Mouse (Mus musculus): ENCODE data around the gene Mettl7b. TPM values are rescaled to one million over a fixed set of nuclear protein-coding genes. Genes with fewer than 3 reads are reported as not detected.
"Not testable (repeated sequence)": the region's sequence is repeated elsewhere in the genome, so short reads cannot be mapped to it uniquely, and the experiment has no call there.

The Mettl7b gene
- 0.66 and 0.77 TPM in 2 replicates for polyA plus RNA-seq (2012; rRNA removed)

DNA sequence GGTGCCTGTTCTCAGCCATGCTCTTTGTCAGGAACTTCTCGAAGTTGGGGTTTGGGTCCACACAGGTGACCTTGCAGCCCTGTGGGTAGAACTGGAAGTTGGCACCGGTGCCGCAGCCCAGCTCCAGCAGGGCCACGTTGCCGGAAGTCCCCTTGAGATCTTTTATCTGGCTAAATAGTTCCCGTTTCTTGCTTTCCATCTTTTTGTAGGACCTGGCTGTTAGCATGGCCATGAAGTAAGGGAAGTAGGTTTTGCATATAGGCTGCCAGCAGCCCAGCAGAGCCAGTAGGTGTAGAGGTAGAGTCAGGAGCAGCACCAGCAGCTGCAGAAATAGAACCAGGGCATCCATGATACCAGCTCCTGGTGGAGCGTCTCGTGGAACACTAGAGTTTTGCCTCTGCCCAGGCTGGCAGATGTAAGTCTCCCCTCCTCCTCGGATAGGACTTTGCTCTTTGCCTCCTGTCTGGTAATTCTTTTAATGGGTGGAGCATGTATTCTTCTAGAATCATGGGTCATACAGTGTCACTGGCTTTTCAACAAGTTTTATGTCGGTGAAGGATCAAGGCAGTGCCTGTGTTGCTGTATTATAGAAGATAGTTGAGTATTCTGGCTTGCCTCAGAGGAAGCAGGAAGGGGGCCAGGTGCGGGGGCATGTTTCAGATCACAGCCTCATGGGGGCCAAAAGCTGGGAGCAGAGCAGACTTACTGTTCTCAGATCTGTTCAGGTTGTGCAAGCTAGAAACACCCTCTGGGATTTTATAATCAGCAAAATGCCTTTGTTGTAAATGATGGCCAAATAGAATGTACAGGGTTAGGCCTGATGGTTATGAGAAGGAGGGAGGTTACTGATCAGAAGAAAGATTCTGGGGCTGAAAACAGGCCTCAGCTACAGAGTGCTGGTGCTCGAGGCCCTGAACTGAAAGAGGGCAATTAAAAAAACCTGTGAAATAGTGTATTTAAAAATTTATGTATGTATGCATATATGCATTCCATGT lies at the start of gene Mettl7b:
Gene Mettl7b, minus strand, starts transcription at position 399 of the 995 bp plus-strand sequence.
- DNase-seq: no peak

DNA sequence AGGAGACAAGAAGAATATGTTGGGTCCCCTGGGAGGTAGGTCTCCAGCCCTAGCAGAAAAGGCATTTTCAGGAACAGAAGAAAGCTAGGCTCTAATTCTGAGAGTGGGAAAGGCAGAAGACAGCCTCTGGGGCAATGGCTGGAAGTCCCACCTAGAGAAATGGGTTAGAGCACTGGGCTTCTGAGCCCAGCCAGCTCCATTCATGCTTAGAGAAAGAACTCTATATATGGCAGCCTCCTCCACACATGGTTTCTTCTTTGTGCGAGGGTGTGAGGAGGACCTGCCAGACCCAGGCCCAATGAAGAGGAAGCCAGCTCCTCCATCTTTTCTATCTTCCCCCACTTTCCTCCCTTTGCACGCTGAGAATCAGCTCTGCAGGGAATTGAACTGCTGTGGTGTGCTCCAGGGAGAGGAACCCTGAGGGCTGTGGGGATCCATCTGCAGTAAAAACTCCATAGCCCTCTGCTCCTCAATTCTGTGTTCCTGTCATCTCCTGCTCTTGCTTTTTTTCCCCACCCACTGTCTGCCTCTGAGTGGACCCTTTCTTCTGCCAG lies 49.6 kb upstream of the Mettl7b start, which contains the start of gene Olfr763:
Gene Olfr763, plus strand, starts transcription at position 504 of the 554 bp plus-strand sequence.
- TF ChIP-seq CTCF (IDR thresholded peaks at IDR 0.05; ENCODE audit: insufficient read depth, low read length) (no peak), POLR2A (IDR thresholded peaks at IDR 0.05; ENCODE audit: borderline replicate concordance, extremely low read depth, low read depth, low read length) (no peak)
- 71% methylated on average over 2 of the region's 2 CpGs for WGBS
- Histone ChIP-seq H3K4me1 (ENCODE audit: control insufficient read depth, insufficient read depth, low read length) (no peaks in the 10 kb centered on the region), H3K4me3 (replicated peaks; ENCODE audit: extremely low read depth, low read depth, low read length) (no peak within 1 kb of the TSS)
- DNase-seq: no peak

More for the DNA sequence above, at the start of gene Mettl7b:
- no peak for TF ChIP-seq POLR2A (IDR thresholded peaks at IDR 0.05; ENCODE audit: borderline replicate concordance, extremely low read depth, low read depth, low read length)
- no peak for TF ChIP-seq CTCF (IDR thresholded peaks at IDR 0.05; ENCODE audit: insufficient read depth, low read length)
- no peak within 1 kb of the TSS for H3K4me3 ChIP-seq (replicated peaks; ENCODE audit: extremely low read depth, low read depth, low read length)
- H3K4me1 ChIP-seq (ENCODE audit: control insufficient read depth, insufficient read depth, low read length): no peaks in the 10 kb centered on the region
- 73% methylated on average over 12 of the region's 12 CpGs for WGBS

DNA sequence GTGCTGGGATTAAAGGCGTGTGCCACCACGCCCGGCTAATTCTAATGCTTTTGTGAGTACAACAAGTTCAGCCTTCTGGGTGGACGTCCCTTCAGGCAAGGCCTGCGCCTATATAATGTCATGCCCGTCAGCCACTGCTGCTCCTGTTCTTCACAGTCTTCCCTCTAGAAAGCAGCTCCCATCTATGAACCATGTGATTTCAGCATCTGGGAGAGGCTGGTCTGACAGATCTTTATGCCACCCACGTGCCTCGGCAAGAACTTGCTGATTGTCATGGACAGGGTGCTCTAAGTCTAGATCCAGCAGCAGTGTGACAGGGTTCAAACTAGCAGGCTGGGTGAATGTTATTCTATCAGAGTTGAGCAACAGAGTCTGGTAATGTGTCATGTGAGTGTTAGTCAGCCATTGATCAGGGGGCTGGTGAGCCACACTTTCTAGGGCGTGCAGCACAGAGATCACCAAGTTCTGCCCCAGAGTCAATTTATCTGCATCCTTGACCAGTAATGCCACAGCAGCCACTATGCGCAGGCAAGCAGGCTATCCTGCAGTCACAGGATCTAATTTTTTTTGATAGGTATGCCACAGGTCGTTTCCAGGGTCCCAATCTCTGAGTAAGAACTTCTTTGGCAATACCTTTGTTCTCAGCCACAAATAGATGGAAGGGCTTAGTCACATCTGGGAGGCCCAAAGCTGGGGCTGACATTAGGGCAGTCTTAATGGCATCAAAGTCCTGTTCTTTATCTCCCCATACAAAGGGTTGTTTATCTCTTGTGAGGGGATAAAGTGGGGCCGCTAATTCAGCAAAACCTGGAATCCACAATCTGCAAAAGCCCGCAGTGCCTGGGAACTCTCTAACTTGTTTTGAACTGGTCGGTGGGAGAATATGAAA lies 43.5 kb upstream of the Mettl7b start:
- Histone ChIP-seq H3K4me3 (replicated peaks; ENCODE audit: extremely low read depth, low read depth, low read length) (no peak overlapping the region), H3K4me1 (ENCODE audit: control insufficient read depth, insufficient read depth, low read length) (no peaks in the 10 kb centered on the region)
- TF ChIP-seq POLR2A (IDR thresholded peaks at IDR 0.05; ENCODE audit: borderline replicate concordance, extremely low read depth, low read depth, low read length): no peak
- no peak for TF ChIP-seq CTCF (IDR thresholded peaks at IDR 0.05; ENCODE audit: insufficient read depth, low read length)
- no peak for DNase-seq
- 73% methylated on average over 14 of the region's 14 CpGs for WGBS

DNA sequence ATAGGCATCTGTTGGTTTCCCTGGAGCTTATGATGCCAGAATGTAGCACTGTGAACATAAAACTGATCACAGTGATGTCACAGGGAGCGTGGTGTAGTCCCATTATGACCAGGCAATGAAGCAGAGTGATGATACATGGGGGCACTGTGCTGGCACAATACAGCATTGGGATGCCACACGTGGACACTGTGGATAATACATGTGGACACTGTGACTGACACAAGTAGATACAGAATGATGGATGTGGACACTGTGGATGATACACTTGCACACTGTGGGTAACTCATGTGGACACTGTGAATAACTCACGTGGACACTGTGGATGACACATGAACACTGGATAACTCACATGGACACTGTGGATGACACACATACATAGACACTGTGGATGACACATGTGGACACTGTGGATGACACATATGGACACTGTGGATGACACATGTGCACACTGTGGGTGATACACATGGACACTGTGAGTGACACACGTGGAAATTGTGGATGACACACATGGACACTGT lies 35.8 kb upstream of the Mettl7b start:
- WGBS: 71% methylated on average over 4 of the region's 4 CpGs
- Histone ChIP-seq H3K4me3 (replicated peaks; ENCODE audit: extremely low read depth, low read depth, low read length) (no peak overlapping the region), H3K4me1 (ENCODE audit: control insufficient read depth, insufficient read depth, low read length) (no peaks in the 10 kb centered on the region)
- no peak for DNase-seq
- TF ChIP-seq POLR2A (IDR thresholded peaks at IDR 0.05; ENCODE audit: borderline replicate concordance, extremely low read depth, low read depth, low read length): no peak
- TF ChIP-seq CTCF (IDR thresholded peaks at IDR 0.05; ENCODE audit: insufficient read depth, low read length): no peak

DNA sequence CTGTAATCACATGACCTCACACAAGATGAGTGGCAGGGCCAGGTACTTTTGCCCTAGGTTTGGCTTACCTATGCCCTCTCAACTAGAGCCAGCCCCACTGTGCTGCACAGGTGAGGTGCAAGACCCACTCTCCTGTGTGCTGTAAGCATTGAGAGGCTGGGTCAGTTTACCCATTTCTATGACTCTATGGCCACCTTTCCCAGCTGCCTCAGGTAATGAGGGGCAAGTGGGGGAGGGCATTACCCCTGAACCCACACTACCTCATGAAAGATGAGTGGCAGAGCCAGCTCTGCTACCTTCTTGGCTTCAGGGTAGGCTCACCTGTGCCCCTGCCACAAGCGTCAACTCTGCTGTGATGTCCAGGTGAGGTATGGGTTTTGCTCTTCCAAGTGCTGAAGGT lies 35.0 kb upstream of the Mettl7b start:
- no peak overlapping the region for H3K4me3 ChIP-seq (replicated peaks; ENCODE audit: extremely low read depth, low read depth, low read length)
- DNase-seq: no peak
- 97% methylated on average over 1 of the region's 1 CpGs for WGBS
- H3K4me1 ChIP-seq (ENCODE audit: control insufficient read depth, insufficient read depth, low read length): no peaks in the 10 kb centered on the region
- TF ChIP-seq POLR2A (IDR thresholded peaks at IDR 0.05; ENCODE audit: borderline replicate concordance, extremely low read depth, low read depth, low read length): no peak
- no peak for TF ChIP-seq CTCF (IDR thresholded peaks at IDR 0.05; ENCODE audit: insufficient read depth, low read length)

DNA sequence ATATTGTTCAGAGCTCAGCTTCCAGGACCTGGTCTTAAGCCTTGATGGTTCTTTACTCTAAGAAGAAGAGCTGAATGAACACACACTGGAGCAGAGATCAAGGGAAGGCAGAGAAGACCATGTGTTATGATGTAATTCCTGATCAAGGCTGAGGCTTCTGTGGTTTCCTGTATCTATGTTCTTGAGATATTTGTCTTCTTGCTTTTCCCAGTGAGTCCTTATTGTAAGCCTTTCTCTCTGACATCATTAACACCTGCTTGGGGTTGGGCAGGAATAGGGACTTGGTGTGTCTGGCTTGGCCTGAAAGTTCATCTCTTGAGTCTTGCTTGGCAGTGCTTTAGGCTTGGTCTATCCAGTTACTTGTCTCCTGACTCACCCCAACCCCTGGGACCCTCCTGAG lies 30.2 kb upstream of the Mettl7b start:
- DNase-seq: no peak
- TF ChIP-seq POLR2A (IDR thresholded peaks at IDR 0.05; ENCODE audit: borderline replicate concordance, extremely low read depth, low read depth, low read length) (no peak), CTCF (IDR thresholded peaks at IDR 0.05; ENCODE audit: insufficient read depth, low read length) (no peak)
- Histone ChIP-seq H3K4me3 (replicated peaks; ENCODE audit: extremely low read depth, low read depth, low read length) (no peak overlapping the region), H3K4me1 (ENCODE audit: control insufficient read depth, insufficient read depth, low read length) (no peaks in the 10 kb centered on the region)

DNA sequence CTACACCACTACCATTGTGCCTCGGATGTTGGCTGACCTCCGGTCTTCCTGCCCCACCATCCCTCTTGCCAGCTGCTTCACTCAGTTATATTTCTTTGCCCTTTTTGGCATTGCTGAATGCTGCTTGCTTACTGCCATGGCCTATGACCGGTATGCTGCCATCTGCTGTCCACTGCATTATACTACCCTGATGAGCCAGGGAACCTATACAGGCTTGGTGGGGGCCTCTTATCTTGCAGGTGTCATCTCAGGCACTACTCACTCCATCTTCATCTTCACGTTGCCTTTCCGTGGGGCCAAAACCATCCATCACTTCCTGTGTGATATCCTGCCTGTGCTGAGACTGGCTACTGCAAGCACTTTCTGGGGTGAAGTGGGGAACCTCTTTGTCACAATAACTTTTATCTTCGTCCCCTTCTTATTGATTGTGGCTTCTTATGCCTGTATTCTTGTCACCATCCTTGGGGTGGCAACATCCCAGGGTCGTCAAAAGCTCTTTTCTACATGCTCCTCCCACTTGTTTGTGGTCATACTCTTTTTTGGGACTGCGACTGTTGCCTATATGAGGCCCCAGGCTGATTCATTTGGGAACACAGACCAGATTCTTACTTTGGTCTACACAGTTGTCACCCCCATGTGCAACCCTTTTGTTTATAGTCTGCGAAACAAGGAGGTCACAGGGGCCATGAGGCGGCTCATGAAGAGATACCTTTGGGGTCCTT lies 29.5 kb upstream of the Mettl7b start:
- H3K4me3 ChIP-seq (replicated peaks; ENCODE audit: extremely low read depth, low read depth, low read length); H3K4me1 ChIP-seq (ENCODE audit: control insufficient read depth, insufficient read depth, low read length); DNase-seq: not testable (repeated sequence)
- WGBS: 52% methylated on average over 7 of the region's 10 CpGs

DNA sequence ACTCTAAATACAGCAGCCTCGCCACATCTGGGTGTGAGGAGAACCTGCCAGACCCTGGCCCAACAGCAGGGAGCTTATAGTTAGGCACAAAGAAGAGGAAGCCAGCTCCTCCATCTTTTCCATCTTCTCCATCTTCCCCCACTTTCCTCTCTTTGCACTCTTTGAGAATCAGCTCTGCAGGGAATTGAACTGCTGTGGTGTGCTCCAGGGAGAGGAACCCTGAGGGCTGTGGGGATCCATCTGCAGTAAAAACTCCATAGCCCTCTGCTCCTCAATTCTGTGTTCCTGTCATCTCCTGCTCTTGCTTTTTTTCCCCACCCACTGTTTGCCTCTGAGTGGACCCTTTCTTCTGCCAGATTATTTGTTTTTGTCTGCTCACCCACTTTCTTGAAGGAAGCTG lies 28.3 kb upstream of the Mettl7b start, which contains the start of gene Olfr9:
Gene Olfr9, plus strand, starts transcription at position 301 of the 400 bp plus-strand sequence.
- DNase-seq; H3K4me3 ChIP-seq (replicated peaks; ENCODE audit: extremely low read depth, low read depth, low read length); H3K4me1 ChIP-seq (ENCODE audit: control insufficient read depth, insufficient read depth, low read length): not testable (repeated sequence)
- WGBS: 81% methylated on average over 1 of the region's 1 CpGs

Measured in lung, adult 2 months (tissue).